Comparison of ENCODE assay signal across 8 mouse cellular contexts in genomic region chr6:125377582-125378451, GRCm38 (mm10). TPM values are rescaled to one million over a fixed set of nuclear protein-coding genes. Genes with fewer than 3 reads are reported as not detected.
A peak's percentile ranks its signal among the peaks of the same experiment; 100 is the strongest.
DNase-seq lines count a peak whose midpoint lies in the region; ATAC-seq and TF ChIP-seq lines count a peak whose summit lies in the region.

No protein-coding gene starts in this region.

- no peak overlapping the region for H3K4me2 ChIP-seq in midbrain, embryonic 13.5 days (replicated peaks)
- no peak overlapping the region for H3K4me2 ChIP-seq in midbrain, embryonic 14.5 days (ENCODE audit: low read length)
- H3K4me2 ChIP-seq in heart, embryonic 16.5 days (ENCODE audit: low read depth, low read length), result peak overlapping the region; percentile 39; the same call in 1 of the 2 replicates
- H3K4me2 ChIP-seq in limb, embryonic 12.5 days, result no peak overlapping the region
- H3K4me2 ChIP-seq in myocyte (ENCODE audit: low read depth), result peak overlapping the region; percentile 59

- WGBS in midbrain, embryonic 13.5 days, result 37% methylated on average over 16 of the region's 16 CpGs
- 40% methylated on average over 16 of the region's 16 CpGs for WGBS in midbrain, embryonic 14.5 days
- WGBS in heart, embryonic 16.5 days, result 41% methylated on average over 16 of the region's 16 CpGs
- 30% methylated on average over 16 of the region's 16 CpGs for WGBS in limb, embryonic 12.5 days

- no peaks in the 10 kb centered on the region for H3K9me3 ChIP-seq in midbrain, embryonic 13.5 days
- no peaks in the 10 kb centered on the region for H3K9me3 ChIP-seq in midbrain, embryonic 14.5 days (ENCODE audit: control insufficient read depth, low read length)
- no peaks in the 10 kb centered on the region for H3K9me3 ChIP-seq in heart, embryonic 16.5 days (replicated peaks; ENCODE audit: control insufficient read depth, low read length)
- no peaks in the 10 kb centered on the region for H3K9me3 ChIP-seq in limb, embryonic 12.5 days

- peak; percentile 34; the same call in 1 of the 2 replicates for ATAC-seq in midbrain, embryonic 13.5 days
- no peak for ATAC-seq in midbrain, embryonic 14.5 days (ENCODE audit: low FRiP score, low TSS enrichment)
- peak; percentile 30; the same call in 1 of the 2 replicates for ATAC-seq in heart, embryonic 16.5 days (replicated peaks; ENCODE audit: extremely low read depth, insufficient read depth, low FRiP score)
- ATAC-seq in limb, embryonic 12.5 days (ENCODE audit: insufficient number of reproducible peaks, insufficient read depth, low FRiP score, low TSS enrichment, low read depth), result 0 out of 2 replicates have a peak, but pooled peaks have one; percentile 6
- no peak for ATAC-seq in frontal cortex, adult (ENCODE audit: low TSS enrichment)

- H3ac ChIP-seq in myocyte (ENCODE audit: control insufficient read depth, insufficient read length), result no peak overlapping the region

- no peaks in the 10 kb centered on the region for H3K36me3 ChIP-seq in midbrain, embryonic 13.5 days
- no peaks in the 10 kb centered on the region for H3K36me3 ChIP-seq in midbrain, embryonic 14.5 days (ENCODE audit: control insufficient read depth, insufficient read depth, low read length)
- H3K36me3 ChIP-seq in heart, embryonic 16.5 days (ENCODE audit: control insufficient read depth, insufficient read depth), result no peaks in the 10 kb centered on the region
- no peaks in the 10 kb centered on the region for H3K36me3 ChIP-seq in limb, embryonic 12.5 days
- H3K36me3 ChIP-seq in myocyte (ENCODE audit: control insufficient read depth, insufficient read depth), result no peaks in the 10 kb centered on the region

- H3K79me2 ChIP-seq in myocyte (ENCODE audit: control insufficient read depth, insufficient read depth), result no peaks in the 10 kb centered on the region

- H3K4me3 ChIP-seq in midbrain, embryonic 13.5 days (replicated peaks), result no peak overlapping the region
- no peak overlapping the region for H3K4me3 ChIP-seq in midbrain, embryonic 14.5 days (replicated peaks; ENCODE audit: low read depth, low read length)
- H3K4me3 ChIP-seq in heart, embryonic 16.5 days (ENCODE audit: low read length), result no peak overlapping the region
- H3K4me3 ChIP-seq in limb, embryonic 12.5 days (replicated peaks), result no peak overlapping the region
- no peak overlapping the region for H3K4me3 ChIP-seq in myocyte
- no peak overlapping the region for H3K4me3 ChIP-seq in layer of hippocampus, adult 2 months

- no peak overlapping the region for H3K9ac ChIP-seq in midbrain, embryonic 13.5 days (replicated peaks)
- H3K9ac ChIP-seq in midbrain, embryonic 14.5 days (replicated peaks; ENCODE audit: low read length), result no peak overlapping the region
- no peak overlapping the region for H3K9ac ChIP-seq in heart, embryonic 16.5 days (ENCODE audit: low read length)
- H3K9ac ChIP-seq in limb, embryonic 12.5 days (replicated peaks), result no peak overlapping the region

- peak; percentile 32 for TF ChIP-seq POLR2A in myocyte (IDR thresholded peaks at IDR 0.05; ENCODE audit: insufficient read length, low read depth)

- H3K27me3 ChIP-seq in midbrain, embryonic 13.5 days, result peaks cover 59% of the 10 kb centered on the region
- H3K27me3 ChIP-seq in midbrain, embryonic 14.5 days (ENCODE audit: control insufficient read depth, insufficient read depth, low read length), result peaks cover 34% of the 10 kb centered on the region
- H3K27me3 ChIP-seq in heart, embryonic 16.5 days (ENCODE audit: control insufficient read depth, insufficient read depth, low read length), result peaks cover 54% of the 10 kb centered on the region
- H3K27me3 ChIP-seq in limb, embryonic 12.5 days, result peaks cover 79% of the 10 kb centered on the region
- peaks cover 10% of the 10 kb centered on the region for H3K27me3 ChIP-seq in myocyte (ENCODE audit: control insufficient read depth, insufficient read depth, insufficient read length)

- no peak for DNase-seq in midbrain, embryonic 14.5 days
- DNase-seq in c-Kit-positive CD71-positive TER-119-positive erythroid progenitor cells, embryonic 14.5 days (ENCODE audit: low spot score), result peak; percentile 22
- no peak for DNase-seq in layer of hippocampus, adult 2 months (ENCODE audit: low spot score in 2 of 2)

- H3K4me1 ChIP-seq in midbrain, embryonic 13.5 days (replicated peaks), result peaks cover 24% of the 10 kb centered on the region
- H3K4me1 ChIP-seq in midbrain, embryonic 14.5 days (ENCODE audit: control insufficient read depth, insufficient read depth, low read length), result peaks cover 5% of the 10 kb centered on the region; the same call in 1 of the 2 replicates
- peaks cover 17% of the 10 kb centered on the region for H3K4me1 ChIP-seq in heart, embryonic 16.5 days (ENCODE audit: control insufficient read depth, insufficient read depth, low read length)
- H3K4me1 ChIP-seq in limb, embryonic 12.5 days (replicated peaks), result peaks cover 22% of the 10 kb centered on the region

- no peak for TF ChIP-seq CTCF in layer of hippocampus, adult 2 months (conservative IDR thresholded peaks at IDR 0.05)

- H3K27ac ChIP-seq in midbrain, embryonic 13.5 days, result no peak overlapping the region
- no peak overlapping the region for H3K27ac ChIP-seq in midbrain, embryonic 14.5 days (replicated peaks; ENCODE audit: low read depth, low read length)
- H3K27ac ChIP-seq in heart, embryonic 16.5 days (ENCODE audit: low read length), result no peak overlapping the region
- H3K27ac ChIP-seq in limb, embryonic 12.5 days, result no peak overlapping the region
- H3K27ac ChIP-seq in layer of hippocampus, adult 2 months, result no peak overlapping the region

TF ChIP-seq in myocyte, 11 proteins besides CTCF, POLR2A, EP300 and RAD21:
- TF ChIP-seq MYOD1 (IDR thresholded peaks at IDR 0.05; ENCODE audit: control insufficient read depth in 1 of 3, insufficient read length in 2 of 3, low read depth in 2 of 3) (no peak), TCF12 (IDR thresholded peaks at IDR 0.05; ENCODE audit: insufficient read depth, poor library complexity, severe bottlenecking) (no peak), USF1 (IDR thresholded peaks at IDR 0.05; ENCODE audit: low read depth) (no peak), REST (IDR thresholded peaks at IDR 0.05; ENCODE audit: insufficient read depth, insufficient read length) (no peak), MYOG (IDR thresholded peaks at IDR 0.05; ENCODE audit: control insufficient read depth in 1 of 3, insufficient read depth in 1 of 3, insufficient read length in 2 of 3, low read depth in 2 of 3) (no peak), POLR2AphosphoS2 (IDR thresholded peaks at IDR 0.05; ENCODE audit: insufficient read length, low read depth) (no peak), SRF (IDR thresholded peaks at IDR 0.05; ENCODE audit: control insufficient read depth, insufficient read length, low read depth) (no peak), E2F4 (IDR thresholded peaks at IDR 0.05; ENCODE audit: insufficient read depth) (no peak), MAX (IDR thresholded peaks at IDR 0.05; ENCODE audit: low read depth) (no peak), TCF3 (IDR thresholded peaks at IDR 0.05; ENCODE audit: insufficient read length, low read depth) (no peak)

RNA-seq across cellular contexts. Expression of gene Plekhg6, which starts 2.8 kb away (rescaled TPM):
- 0.08 and 0.23 TPM in 2 replicates for polyA plus RNA-seq in midbrain, embryonic 13.5 days (2015; fragmentation: Nextera tagmentation; extraction: Ambion mirVana)
- polyA plus RNA-seq in midbrain, embryonic 14.5 days (2014; fragmentation: Nextera tagmentation; extraction: Ambion mirVana), result 0.08 TPM in 1 of 2 replicates, not detected in the other
- 0.25 and 0.41 TPM in 2 replicates for polyA plus RNA-seq in heart, embryonic 16.5 days (2015; fragmentation: Nextera tagmentation; extraction: Ambion mirVana)
- polyA plus RNA-seq in limb, embryonic 12.5 days (2016; fragmentation: Nextera tagmentation; extraction: Ambion mirVana), result 0.41 and 0.46 TPM in 2 replicates
- 0.14 TPM for polyA plus RNA-seq in myocyte (2012; fragmentation: generic; extraction: Trizol)
- under 1 TPM in 1 of 2 experiments, not detected in 1; 0.17 TPM for total RNA-seq in layer of hippocampus, adult 2 months (2021)

RNA-seq across cellular contexts. Expression of gene Tnfrsf1a, which starts 28.7 kb away (rescaled TPM):
- 10.2 and 12.1 TPM in 2 replicates for polyA plus RNA-seq in midbrain, embryonic 13.5 days (2015; fragmentation: Nextera tagmentation; extraction: Ambion mirVana)
- polyA plus RNA-seq in midbrain, embryonic 14.5 days (2014; fragmentation: Nextera tagmentation; extraction: Ambion mirVana), result 6.8 and 13.4 TPM in 2 replicates
- polyA plus RNA-seq in heart, embryonic 16.5 days (2015; fragmentation: Nextera tagmentation; extraction: Ambion mirVana), result 54.2 and 54.8 TPM in 2 replicates
- 50.2 and 50.3 TPM in 2 replicates for polyA plus RNA-seq in limb, embryonic 12.5 days (2016; fragmentation: Nextera tagmentation; extraction: Ambion mirVana)
- polyA plus RNA-seq in myocyte (2012; fragmentation: generic; extraction: Trizol), result 84.5 TPM
- total RNA-seq in layer of hippocampus, adult 2 months (2021), result 10 to 100 TPM; 12.0 to 12.1 TPM

RNA-seq across cellular contexts. Expression of gene Scnn1a, which starts 57.4 kb away (rescaled TPM):
- polyA plus RNA-seq in midbrain, embryonic 13.5 days (2015; fragmentation: Nextera tagmentation; extraction: Ambion mirVana), result 0.39 and 0.46 TPM in 2 replicates
- 0.51 and 0.76 TPM in 2 replicates for polyA plus RNA-seq in midbrain, embryonic 14.5 days (2014; fragmentation: Nextera tagmentation; extraction: Ambion mirVana)
- 2.6 and 2.9 TPM in 2 replicates for polyA plus RNA-seq in heart, embryonic 16.5 days (2015; fragmentation: Nextera tagmentation; extraction: Ambion mirVana)
- 1.0 and 1.3 TPM in 2 replicates for polyA plus RNA-seq in limb, embryonic 12.5 days (2016; fragmentation: Nextera tagmentation; extraction: Ambion mirVana)
- polyA plus RNA-seq in myocyte (2012; fragmentation: generic; extraction: Trizol), result 0.20 TPM
- total RNA-seq in layer of hippocampus, adult 2 months (2021), result 1 to 10 TPM; 4.3 to 5.2 TPM

Comparison
In these comparisons a context has a peak if more than half of its experiments do, and no peak if none do; other contexts are left out.
1. ATAC-seq: peak in midbrain, embryonic 13.5 days (single experiment), heart, embryonic 16.5 days (single experiment) and limb, embryonic 12.5 days (single experiment); none in midbrain, embryonic 14.5 days (single experiment) and frontal cortex, adult (single experiment).
2. H3K4me2 ChIP-seq: peak in heart, embryonic 16.5 days (single experiment) and myocyte (single experiment); none in midbrain, embryonic 13.5 days (single experiment), midbrain, embryonic 14.5 days (single experiment) and limb, embryonic 12.5 days (single experiment).